Mouse (Mus musculus): ENCODE results near the gene Ipmk.
"Not testable (repeated sequence)": the region's sequence is repeated elsewhere in the genome, so short reads cannot be mapped to it uniquely, and the experiment has no call there.

DNA sequence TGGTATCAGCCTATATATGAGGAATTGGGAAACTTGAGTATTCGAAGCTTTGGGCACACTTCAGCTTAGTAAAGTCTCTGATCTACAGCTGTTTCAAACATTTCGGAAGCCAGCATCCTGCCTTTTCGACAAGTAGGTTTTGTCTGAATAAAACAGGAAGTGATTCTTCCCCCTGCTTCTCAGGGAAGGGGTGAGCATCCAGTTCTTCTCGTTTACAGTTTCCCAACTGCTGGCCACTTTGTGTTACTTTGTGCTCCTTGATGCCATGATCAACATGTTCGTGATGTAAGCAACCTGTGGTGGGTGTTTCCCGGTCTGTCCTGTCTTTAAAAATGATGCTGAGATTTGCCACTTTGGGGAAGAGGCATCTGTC, 36.0 kb downstream of the Ipmk start:
- TF ChIP-seq TAL1, GATA1 (IDR thresholded peaks at IDR 0.05; ENCODE audit: low read length): not testable (repeated sequence)
